Mouse (Mus musculus) spleen, postnatal 4 days (tissue): Measurements from ENCODE around the gene 3110082J24Rik.

Experiments
- DNase-seq, 2 experiments: peaks; one replicate each; pipeline ENCODE4 v3.0.0; 2022; ENCODE audit warnings: low spot score in 2 of 2

The 3110082J24Rik gene

GRCm38 (mm10) chr5:30118018-30118417, 12.1 kb upstream of the 3110082J24Rik start:
- DNase-seq = no peak

DNA sequence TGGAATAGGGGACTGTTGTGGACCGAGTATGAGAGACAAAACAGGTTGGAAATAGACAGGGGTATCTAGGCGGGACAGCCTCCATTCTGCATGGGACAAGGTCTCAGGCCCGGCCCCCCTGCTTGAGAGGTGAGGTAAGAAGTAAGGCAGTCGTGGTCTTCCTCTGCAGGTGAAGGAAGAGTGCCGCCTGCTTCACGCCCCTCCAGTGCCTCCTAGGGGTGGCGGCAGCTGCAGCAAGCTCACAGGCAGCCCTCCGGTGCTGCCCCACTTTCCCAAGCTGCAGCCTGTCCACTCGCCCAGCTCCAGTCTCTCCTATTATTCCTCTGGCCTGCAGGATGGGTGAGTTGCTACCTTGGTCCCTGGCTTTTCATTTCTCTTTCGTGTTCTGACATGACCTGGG, 9.8 kb upstream of the 3110082J24Rik start:
- DNase-seq = no peak

GRCm38 (mm10) chr5:30114761-30115140, 8.9 kb upstream of the 3110082J24Rik start:
- DNase-seq = no peak

DNA sequence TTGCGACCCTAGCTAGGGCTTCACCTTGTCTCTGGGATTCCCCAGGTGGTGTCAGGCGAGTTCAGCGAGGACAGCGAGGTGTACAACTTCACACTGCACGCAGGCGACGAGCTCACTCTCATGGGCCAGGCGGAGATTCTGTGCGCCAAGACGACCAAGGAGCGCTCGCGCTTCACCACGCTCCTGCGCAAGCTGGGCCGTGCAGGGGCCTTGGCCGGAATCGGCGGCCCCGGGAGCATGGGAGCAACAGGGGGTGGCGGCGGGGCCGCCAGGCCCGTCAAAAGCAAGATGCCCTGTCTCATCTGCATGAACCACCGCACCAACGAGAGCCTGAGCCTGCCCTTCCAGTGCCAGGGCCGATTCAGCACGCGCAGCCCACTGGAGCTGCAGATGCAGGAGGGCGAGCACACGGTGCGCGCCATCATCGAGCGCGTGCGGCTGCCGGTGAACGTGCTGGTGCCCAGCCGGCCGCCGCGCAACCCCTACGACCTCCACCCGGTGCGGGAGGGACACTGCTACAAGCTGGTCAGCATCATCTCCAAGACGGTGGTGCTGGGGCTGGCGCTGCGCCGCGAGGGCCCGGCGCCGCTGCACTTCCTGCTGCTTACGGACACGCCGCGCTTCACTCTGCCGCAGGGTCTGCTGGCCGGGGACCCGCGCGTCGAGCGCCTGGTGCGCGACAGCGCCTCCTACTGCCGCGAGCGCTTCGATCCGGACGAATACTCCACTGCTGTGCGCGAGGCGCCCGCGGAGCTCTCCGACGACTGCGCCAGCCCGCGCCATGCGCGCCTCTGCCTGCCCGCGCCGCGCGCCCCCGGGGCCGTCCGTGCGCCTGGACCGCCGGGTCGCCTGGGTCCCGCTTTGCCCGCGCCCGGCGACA, 8.2 kb upstream of the 3110082J24Rik start:
- peak; percentile 66 to 86 for DNase-seq

DNA sequence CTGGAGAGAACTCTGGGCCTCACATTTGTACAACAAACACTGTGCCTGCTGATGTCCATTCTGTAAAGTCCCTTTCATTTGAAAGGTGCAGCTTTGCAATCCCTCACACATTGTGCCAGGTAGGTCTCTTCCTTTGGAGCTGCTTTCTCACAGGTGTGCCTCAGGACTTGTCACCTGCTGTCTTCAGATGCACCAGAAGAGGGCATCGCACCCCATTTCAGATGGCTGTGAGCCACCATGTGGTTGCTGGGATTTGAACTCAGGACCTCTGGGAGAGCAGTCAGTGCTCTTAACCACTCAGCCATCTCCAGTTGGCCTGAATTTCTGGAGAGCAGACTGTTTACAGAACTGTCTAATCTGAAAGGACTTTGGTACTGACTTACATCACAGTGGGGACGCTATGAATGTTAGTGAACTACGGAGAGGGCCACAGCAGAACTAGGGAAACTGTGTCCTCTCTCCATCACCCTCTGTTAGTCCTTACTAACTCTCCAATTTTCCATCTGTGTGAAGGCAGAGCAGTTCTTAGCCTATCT, 6.7 kb upstream of the 3110082J24Rik start:
- DNase-seq = no peak

GRCm38 (mm10) chr5:30111771-30112170, 5.9 kb upstream of the 3110082J24Rik start:
- DNase-seq = no peak

DNA sequence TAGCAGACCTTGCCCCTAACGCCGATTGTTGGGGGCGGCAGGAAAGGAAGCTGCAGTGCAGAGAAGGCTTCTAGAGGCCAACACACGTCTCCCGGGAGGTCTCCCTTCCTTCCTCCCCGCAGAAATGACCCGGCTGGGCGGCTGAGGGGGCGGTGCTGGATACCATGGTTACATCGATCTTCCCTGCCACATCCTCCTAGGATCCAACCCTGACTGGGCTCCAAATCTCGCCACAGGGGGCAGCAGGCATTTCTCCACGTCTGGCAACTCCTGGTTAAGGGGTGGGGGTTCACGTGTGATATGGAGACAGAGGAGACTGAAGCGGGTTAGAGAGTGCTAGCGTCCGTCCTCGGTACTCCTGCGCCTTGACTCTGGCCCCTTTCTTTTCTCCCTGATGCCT, 5.2 kb upstream of the 3110082J24Rik start:
- DNase-seq = no peak

DNA sequence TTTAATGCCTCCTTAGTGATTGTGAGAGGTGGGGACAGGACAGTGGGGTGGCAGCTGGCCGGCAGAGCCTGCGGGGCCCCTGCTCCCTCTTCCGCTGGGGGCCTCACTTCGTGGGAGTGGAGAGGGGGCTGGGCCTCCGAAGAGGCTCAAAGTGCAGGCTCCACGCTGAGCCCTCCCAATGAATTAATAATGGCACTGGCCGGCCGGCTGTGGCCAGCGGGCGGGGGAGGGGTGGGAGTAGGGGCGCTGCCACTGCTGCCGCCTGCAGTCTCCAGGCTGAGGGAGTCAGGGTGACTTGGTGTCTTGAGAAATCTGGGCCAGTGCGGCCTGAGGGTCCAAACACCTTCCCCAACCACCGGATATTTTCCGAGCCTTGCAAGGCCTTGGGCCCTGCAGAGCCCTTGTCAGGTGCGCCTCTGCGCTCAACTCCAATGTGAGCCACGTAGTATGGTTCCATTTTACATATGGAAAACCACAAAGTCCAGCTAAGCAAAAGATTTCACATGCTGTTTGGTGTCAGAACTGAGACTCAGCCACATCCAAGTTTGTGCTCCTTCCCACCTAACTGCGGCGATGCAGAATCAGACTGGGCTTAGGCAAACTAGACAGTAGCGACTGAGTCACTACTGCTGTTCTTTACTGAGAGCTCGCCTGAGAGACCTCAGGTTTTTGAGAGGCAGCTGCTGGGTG, 4.6 kb upstream of the 3110082J24Rik start:
- no peak for DNase-seq

GRCm38 (mm10) chr5:30109899-30110298, 4.0 kb upstream of the 3110082J24Rik start:
- DNase-seq = no peak

- no peak for DNase-seq
These were observed 2.3 kb upstream of the 3110082J24Rik start for GRCm38 (mm10) chr5:30108233-30108632.

DNA sequence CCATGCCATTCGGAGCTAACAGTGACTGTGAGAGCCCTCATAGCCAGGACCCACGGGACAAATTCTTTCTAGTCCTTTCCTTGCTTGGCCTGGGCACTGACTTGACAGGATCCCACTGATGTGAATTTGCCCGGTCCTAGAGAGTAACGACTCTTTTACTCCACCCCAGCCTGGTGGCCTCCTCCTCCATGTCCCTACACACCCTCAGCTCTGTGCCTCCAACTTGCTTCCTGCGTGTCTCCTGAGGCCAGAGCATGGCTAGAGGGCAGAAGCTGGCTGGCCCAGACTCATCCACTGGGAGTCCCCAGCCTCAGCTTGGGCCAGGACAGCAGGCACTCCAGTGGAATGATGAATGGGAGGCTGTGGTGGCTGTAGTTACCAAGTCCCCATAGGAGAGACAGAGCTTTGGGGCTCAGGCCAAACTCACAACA, 1.7 kb upstream of the 3110082J24Rik start:
- DNase-seq = no peak

GRCm38 (mm10) chr5:30107186-30107585, 1.3 kb upstream of the 3110082J24Rik start:
- DNase-seq = no peak

DNA sequence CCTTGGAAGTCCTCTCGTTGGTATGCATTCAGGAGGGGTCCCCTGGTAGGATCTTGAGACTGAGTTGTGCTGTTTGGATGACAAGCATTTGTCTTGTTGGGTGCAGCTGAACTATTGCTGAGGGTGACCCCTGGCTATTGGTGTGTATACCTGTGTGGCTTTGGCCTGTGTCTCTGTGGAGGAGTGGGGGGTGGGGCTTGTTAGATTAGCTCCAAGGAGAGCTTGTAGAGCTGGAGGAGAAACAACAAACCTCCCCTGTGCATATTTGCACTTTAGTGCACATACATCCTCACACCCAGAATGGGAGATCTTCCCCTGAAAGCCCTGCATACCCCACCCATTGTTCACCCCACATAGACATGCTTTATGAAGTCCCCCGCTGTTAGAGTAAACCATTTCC, 870 bp upstream of the 3110082J24Rik start:
- no peak for DNase-seq

GRCm38 (mm10) chr5:30104841-30105667, 832 bp downstream of the 3110082J24Rik start, which contains the start of gene Garem2:
Gene Garem2 (plus strand): TSS chr5:30105161.
- no peak for DNase-seq

- no peak for DNase-seq
These were observed 1.5 kb downstream of the 3110082J24Rik start for GRCm38 (mm10) chr5:30104339-30104738.

DNA sequence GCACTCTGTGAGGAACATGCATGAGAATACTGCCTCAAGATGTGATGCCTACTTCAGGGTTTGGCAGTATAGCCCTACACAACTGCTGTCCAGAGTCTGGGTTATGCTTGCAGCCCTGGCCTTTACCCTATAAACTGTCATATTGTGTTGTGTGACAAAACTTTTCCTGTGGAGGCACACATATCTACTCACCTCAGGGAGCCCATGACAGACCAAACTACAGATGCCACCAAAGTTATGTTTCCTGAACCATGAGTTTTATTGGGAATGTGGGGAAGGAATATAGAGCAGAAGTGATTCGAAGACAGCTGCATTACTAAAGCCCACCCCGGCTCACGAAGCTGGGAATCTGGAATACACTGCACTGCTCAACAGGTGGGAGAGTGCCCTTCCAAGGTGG, 2.5 kb downstream of the 3110082J24Rik start:
- no peak for DNase-seq

DNA sequence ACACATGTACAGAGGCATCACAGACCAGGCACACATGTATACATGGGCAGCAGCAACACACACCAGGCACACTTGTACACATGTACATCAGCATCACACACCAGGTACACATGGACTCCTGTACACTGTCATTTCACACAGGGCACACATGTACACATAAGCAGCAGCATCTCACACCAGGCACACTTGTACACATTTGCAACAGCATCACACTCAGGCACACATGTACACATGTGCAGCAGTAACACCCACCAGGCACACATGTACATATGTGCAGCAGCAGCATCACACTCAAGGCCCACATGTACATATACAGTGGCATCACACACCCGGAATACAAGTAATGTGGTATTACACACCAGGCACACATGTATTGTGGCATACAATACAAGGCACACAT, 7.6 kb downstream of the 3110082J24Rik start:
- DNase-seq = no peak

DNA sequence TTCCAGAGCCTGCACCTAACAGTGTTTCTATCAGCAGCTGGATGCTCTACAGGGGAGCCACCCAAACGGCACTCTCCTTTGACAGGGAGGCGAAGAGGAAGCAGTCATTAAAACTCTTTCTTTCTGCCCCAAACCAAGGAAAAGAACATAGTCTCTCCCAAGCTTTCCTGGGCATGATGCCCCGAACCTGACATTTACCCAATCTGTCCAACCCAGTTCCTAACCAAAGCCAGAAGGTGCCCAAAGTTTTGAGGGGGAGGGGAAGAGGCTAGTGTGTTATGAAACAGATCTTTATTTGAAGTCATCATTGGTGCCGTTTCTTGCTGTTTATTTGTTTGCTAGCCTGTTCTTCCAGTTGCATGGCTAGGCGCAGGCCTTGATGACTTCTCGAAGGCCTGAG, 10.2 kb downstream of the 3110082J24Rik start:
- no peak for DNase-seq

GRCm38 (mm10) chr5:30094399-30094798, 11.5 kb downstream of the 3110082J24Rik start:
- DNase-seq = no peak

DNA sequence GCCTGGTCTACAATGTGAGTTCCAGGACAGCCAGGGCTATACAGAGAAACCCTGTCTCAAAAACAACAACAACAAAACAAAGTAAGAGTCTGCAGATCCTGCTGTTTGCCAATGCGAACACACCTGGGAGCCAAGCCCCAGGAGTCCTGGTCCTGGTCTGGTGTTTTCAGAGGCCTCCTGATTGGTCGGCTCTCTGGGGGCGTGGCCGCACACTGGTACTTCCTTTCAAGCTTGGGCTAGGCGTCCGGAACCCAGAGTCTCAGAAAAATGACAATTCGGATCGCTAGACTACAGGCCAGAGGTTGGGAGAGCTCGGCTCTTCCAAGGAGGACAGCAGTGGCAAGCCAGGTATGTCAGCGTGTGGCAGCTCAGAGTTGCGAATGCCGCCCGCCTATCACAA, 13.2 kb downstream of the 3110082J24Rik start:
- no peak for DNase-seq
